Mouse (Mus musculus): ENCODE results near the gene Oxct2b.

- no peak for TF ChIP-seq CHD2 (IDR thresholded peaks at IDR 0.05; ENCODE audit: low read length)
- TF ChIP-seq CTCF (conservative IDR thresholded peaks at IDR 0.05 in 1 of 2, IDR thresholded peaks at IDR 0.05 in 1 of 2; ENCODE audit: low read depth in 2 of 2, low read length in 2 of 2) = no peak
- TF ChIP-seq E2F4 (IDR thresholded peaks at IDR 0.05; ENCODE audit: insufficient replicate concordance, low read depth, low read length) = no peak
- TF ChIP-seq JUND (conservative IDR thresholded peaks at IDR 0.05; ENCODE audit: low read depth, low read length) = no peak
- no peak for TF ChIP-seq HCFC1 (IDR thresholded peaks at IDR 0.05; ENCODE audit: low read depth, low read length)
- no peak for TF ChIP-seq MXI1 (IDR thresholded peaks at IDR 0.05; ENCODE audit: low read depth, low read length)
- no peak for TF ChIP-seq POLR2A (IDR thresholded peaks at IDR 0.05; ENCODE audit: low read depth, low read length)
- no peak for TF ChIP-seq TCF12 (IDR thresholded peaks at IDR 0.05; ENCODE audit: low read depth, low read length)
- no peak for TF ChIP-seq POLR2AphosphoS2 (IDR thresholded peaks at IDR 0.05; ENCODE audit: low read depth, low read length)
- TF ChIP-seq SIN3A (IDR thresholded peaks at IDR 0.05; ENCODE audit: low read length) = no peak
- no peak for TF ChIP-seq ZC3H11A (IDR thresholded peaks at IDR 0.05; ENCODE audit: low read depth, low read length)
Observed at GRCm38 (mm10) chr4:123078231-123078630, 37.8 kb upstream of the Oxct2b start.

Data from CH12.LX (cell line).